Mouse (Mus musculus) limb, embryonic 14.5 days (tissue): Measurements from ENCODE around the gene Tmem132b. TPM values are rescaled to one million over a fixed set of nuclear protein-coding genes. Genes with fewer than 3 reads are reported as not detected.

Source experiments
- ATAC-seq: fragments of 200-750 bp; cut with Nextera tagmentation; 2 replicates; pipeline ENCODE4 v1.8.0; 2017; ENCODE audit warnings: low read depth, moderate number of reproducible peaks, moderate TSS enrichment; ENCODE audit not compliant: low FRiP score
- DNase-seq: peaks from one replicate; pipeline ENCODE4 v3.0.0-alpha.2; 2015; ENCODE audit warnings: low spot score
- H3K27ac ChIP-seq: fragments of 300-500 bp; sonication (generic); replicated peaks from 2 replicates; pipeline ENCODE4 v1.5.1; 2014; ENCODE audit warnings: low read depth, mild to moderate bottlenecking, low read length, moderate library complexity, mixed read lengths
- H3K27me3 ChIP-seq: fragments of 300-500 bp; sonication (generic); 2 replicates; pipeline ENCODE4 v1.6.1; 2014; ENCODE audit warnings: low read length, mixed read lengths; ENCODE audit not compliant: control insufficient read depth, insufficient read depth
- H3K36me3 ChIP-seq: fragments of 300-500 bp; sonication (generic); 2 replicates; pipeline ENCODE4 v1.6.1; 2014; ENCODE audit warnings: mild to moderate bottlenecking, low read length, moderate library complexity, mixed read lengths; ENCODE audit not compliant: control insufficient read depth, insufficient read depth
- H3K4me1 ChIP-seq: fragments of 300-500 bp; sonication (generic); 2 replicates; pipeline ENCODE4 v1.6.1; 2014; ENCODE audit warnings: antibody characterized with exemption, low read length, mixed read lengths; ENCODE audit not compliant: control insufficient read depth, insufficient read depth
- H3K4me2 ChIP-seq: fragments of 300-500 bp; sonication (generic); replicated peaks from 2 replicates; pipeline ENCODE4 v1.6.1; 2014; ENCODE audit warnings: low read depth, mild to moderate bottlenecking, low read length, moderate library complexity; ENCODE audit not compliant: severe bottlenecking
- H3K4me3 ChIP-seq: fragments of 300-500 bp; sonication (generic); replicated peaks from 2 replicates; pipeline ENCODE4 v1.5.1; 2014; ENCODE audit warnings: low read length
- H3K9ac ChIP-seq: fragments of 300-500 bp; sonication (generic); 2 replicates; pipeline ENCODE4 v1.6.1; 2014; ENCODE audit warnings: mild to moderate bottlenecking, low read depth, low read length, moderate library complexity; ENCODE audit not compliant: severe bottlenecking
- H3K9me3 ChIP-seq: fragments of 300-500 bp; sonication (generic); 2 replicates; pipeline ENCODE4 v1.6.1; 2016; ENCODE audit warnings: low read length; ENCODE audit not compliant: control insufficient read depth
- POLR2A ChIP-seq: fragments of 200-500 bp; IDR thresholded peaks from 2 replicates; pipeline ENCODE4 v1.8.0; 2012; ENCODE audit warnings: inconsistent platforms, mild to moderate bottlenecking, moderate library complexity, borderline replicate concordance; ENCODE audit not compliant: insufficient read depth, insufficient read length; ENCODE audit errors: extremely low read depth
- WGBS: fragments of 180-500 bp; shearing (Covaris S2); extraction: QIAGEN DNeasy Blood & Tissue Kit; methylation state at CpG from one replicate; pipeline ENCODE4 v1.1.7; 2014; 5-methylcytosine and 5-hydroxymethylcytosine counted together
- polyA plus RNA-seq, 2 experiments: library from polyadenylated mRNA; depleted of rRNA in 1 of 2; stranded (reverse) in 1 of 2; unstranded in 1 of 2; fragments of >200 nt; fragmentation: Nextera tagmentation in 1 of 2; extraction: Ambion mirVana in 1 of 2; gene quantifications; 2 replicates each; pipeline versions ENCODE4 v1.2.1 to v1.2.3; 2012 to 2014

The Tmem132b gene
- polyA plus RNA-seq, 2 experiments, result 0.28 to 0.36 TPM

GRCm38 (mm10) chr5:125836761-125837160 lies 305.2 kb downstream of the Tmem132b start:
- no peak overlapping the region for H3K9ac ChIP-seq

More at GRCm38 (mm10) chr5:125836761-125837160, 305.2 kb downstream of the Tmem132b start:
- 84% methylated on average over 5 of the region's 5 CpGs for WGBS
- Histone ChIP-seq H3K4me1 (no peaks in the 10 kb centered on the region), H3K4me3 (no peak overlapping the region), H3K27ac (no peak overlapping the region), H3K9me3 (no peaks in the 10 kb centered on the region), H3K36me3 (no peaks in the 10 kb centered on the region), H3K4me2 (no peak overlapping the region), H3K27me3 (no peaks in the 10 kb centered on the region)
- DNase-seq (no peak), ATAC-seq (no peak)
- no peak for TF ChIP-seq POLR2A

Other genes starting within 250 kb of the Tmem132b start
- gene Scarb1, start 190.7 kb upstream of the Tmem132b start, polyA plus RNA-seq (2012; rRNA removed), result 67.7 and 85.6 TPM in 2 replicates
- 40.1 and 43.9 TPM in 2 replicates for gene Scarb1, start 190.7 kb upstream of the Tmem132b start, polyA plus RNA-seq (2014; fragmentation: Nextera tagmentation; extraction: Ambion mirVana)
- gene Gm10382, start 142.5 kb upstream of the Tmem132b start, polyA plus RNA-seq (2012; rRNA removed), result 0.08 and 0.26 TPM in 2 replicates
- 0.17 and 0.45 TPM in 2 replicates for gene Gm10382, start 142.5 kb upstream of the Tmem132b start, polyA plus RNA-seq (2014; fragmentation: Nextera tagmentation; extraction: Ambion mirVana)
- gene Ubc, start 141.6 kb upstream of the Tmem132b start, polyA plus RNA-seq (2012; rRNA removed), result 643 and 660 TPM in 2 replicates
- 949 and 1,033 TPM in 2 replicates for gene Ubc, start 141.6 kb upstream of the Tmem132b start, polyA plus RNA-seq (2014; fragmentation: Nextera tagmentation; extraction: Ambion mirVana)
- gene Dhx37, start 97.7 kb upstream of the Tmem132b start, polyA plus RNA-seq (2012; rRNA removed), result 21.9 and 25.5 TPM in 2 replicates
- gene Dhx37, start 97.7 kb upstream of the Tmem132b start, polyA plus RNA-seq (2014; fragmentation: Nextera tagmentation; extraction: Ambion mirVana), result 5.4 and 8.9 TPM in 2 replicates
- 15.0 and 19.7 TPM in 2 replicates for gene Bri3bp, start 90.2 kb upstream of the Tmem132b start, polyA plus RNA-seq (2012; rRNA removed)
- gene Bri3bp, start 90.2 kb upstream of the Tmem132b start, polyA plus RNA-seq (2014; fragmentation: Nextera tagmentation; extraction: Ambion mirVana), result 30.0 and 34.5 TPM in 2 replicates
- 35.5 and 42.4 TPM in 2 replicates for gene Aacs, start 56.0 kb upstream of the Tmem132b start, polyA plus RNA-seq (2012; rRNA removed)
- 35.9 and 43.3 TPM in 2 replicates for gene Aacs, start 56.0 kb upstream of the Tmem132b start, polyA plus RNA-seq (2014; fragmentation: Nextera tagmentation; extraction: Ambion mirVana)